Mouse (Mus musculus): Measurements from ENCODE around the gene Hes5. TPM values are rescaled to one million over a fixed set of nuclear protein-coding genes. Genes with fewer than 3 reads are reported as not detected.

Gene Hes5
- polyA plus RNA-seq, 1 experiment from 2014 or later: 690 TPM

GRCm38 (mm10) chr4:154944121-154944590 lies 16.6 kb upstream of the Hes5 start:
- H3K36me3 ChIP-seq: no peaks in the 10 kb centered on the region
- peaks cover 6% of the 10 kb centered on the region; the same call in 1 of the 2 replicates for H3K27me3 ChIP-seq (ENCODE audit: low read depth, poor library complexity, severe bottlenecking)
- peaks cover 50% of the 10 kb centered on the region for H3K4me1 ChIP-seq
- DNase-seq (ENCODE audit: low spot score): peak; percentile 78
- H3K4me3 ChIP-seq: peak overlapping the region; percentile 28; the same call in 1 of the 2 replicates
- WGBS: 30% methylated on average over 2 of the region's 2 CpGs
- H3K9me3 ChIP-seq (replicated peaks): 0 out of 2 replicates have a peak, but pooled peaks cover 7% of the 10 kb centered on the region
- H3K27ac ChIP-seq (replicated peaks): peak overlapping the region; percentile 61

GRCm38 (mm10) chr4:154946319-154946718 lies 14.4 kb upstream of the Hes5 start:
- peak overlapping the region; percentile 51 for H3K4me3 ChIP-seq
- H3K27me3 ChIP-seq (ENCODE audit: low read depth, poor library complexity, severe bottlenecking): peaks cover 27% of the 10 kb centered on the region
- peak overlapping the region; percentile 84 for H3K27ac ChIP-seq (replicated peaks)
- peaks cover 72% of the 10 kb centered on the region for H3K4me1 ChIP-seq
- H3K36me3 ChIP-seq: no peaks in the 10 kb centered on the region
- peak; percentile 89 for DNase-seq (ENCODE audit: low spot score)
- 0 out of 2 replicates have a peak, but pooled peaks cover 7% of the 10 kb centered on the region for H3K9me3 ChIP-seq (replicated peaks)
- 3% methylated on average over 8 of the region's 8 CpGs for WGBS

- H3K27me3 ChIP-seq (ENCODE audit: low read depth, poor library complexity, severe bottlenecking): peaks cover 47% of the 10 kb centered on the region
- H3K9me3 ChIP-seq (replicated peaks): no peaks in the 10 kb centered on the region
- DNase-seq (ENCODE audit: low spot score): peak; percentile 81
- peak overlapping the region; percentile 92 for H3K27ac ChIP-seq (replicated peaks)
- H3K36me3 ChIP-seq: no peaks in the 10 kb centered on the region
- peak overlapping the region; percentile 39 for H3K4me3 ChIP-seq
- 42% methylated on average over 14 of the region's 14 CpGs for WGBS
- H3K4me1 ChIP-seq: peaks cover 92% of the 10 kb centered on the region
Measured at GRCm38 (mm10) chr4:154948066-154948939, 12.4 kb upstream of the Hes5 start.

GRCm38 (mm10) chr4:154948940-154949588 lies 11.7 kb upstream of the Hes5 start:
- no peak for DNase-seq (ENCODE audit: low spot score)
- no peaks in the 10 kb centered on the region for H3K9me3 ChIP-seq (replicated peaks)
- peaks cover 55% of the 10 kb centered on the region for H3K27me3 ChIP-seq (ENCODE audit: low read depth, poor library complexity, severe bottlenecking)
- H3K4me1 ChIP-seq: peaks cover 92% of the 10 kb centered on the region
- WGBS: 48% methylated on average over 6 of the region's 6 CpGs
- peak overlapping the region; percentile 39 for H3K4me3 ChIP-seq
- peak overlapping the region; percentile 92 for H3K27ac ChIP-seq (replicated peaks)
- no peaks in the 10 kb centered on the region for H3K36me3 ChIP-seq

- 7% methylated on average over 16 of the region's 16 CpGs for WGBS
- Histone ChIP-seq H3K27me3 (ENCODE audit: low read depth, poor library complexity, severe bottlenecking) (peaks cover 60% of the 10 kb centered on the region), H3K36me3 (no peaks in the 10 kb centered on the region), H3K4me3 (peak overlapping the region; percentile 39), H3K27ac (replicated peaks) (peak overlapping the region; percentile 92), H3K4me1 (peaks cover 96% of the 10 kb centered on the region), H3K9me3 (replicated peaks) (no peaks in the 10 kb centered on the region)
- peak; percentile 86 for DNase-seq (ENCODE audit: low spot score)
Measured at GRCm38 (mm10) chr4:154949589-154949982, 11.1 kb upstream of the Hes5 start.

- Histone ChIP-seq H3K4me3 (peak overlapping the region; percentile 41), H3K27me3 (ENCODE audit: low read depth, poor library complexity, severe bottlenecking) (peaks cover 91% of the 10 kb centered on the region), H3K36me3 (no peaks in the 10 kb centered on the region), H3K9me3 (replicated peaks) (no peaks in the 10 kb centered on the region), H3K27ac (replicated peaks) (peak overlapping the region; percentile 92), H3K4me1 (peaks cover 98% of the 10 kb centered on the region)
- peak; percentile 93 for DNase-seq (ENCODE audit: low spot score)
- WGBS: under 1% methylated on average over 26 of the region's 26 CpGs
Measured at GRCm38 (mm10) chr4:154952461-154953241, 8.1 kb upstream of the Hes5 start.

- peaks cover 7% of the 10 kb centered on the region for H3K36me3 ChIP-seq
- no peak for DNase-seq (ENCODE audit: low spot score)
- peaks cover 100% of the 10 kb centered on the region for H3K4me1 ChIP-seq
- H3K27me3 ChIP-seq (ENCODE audit: low read depth, poor library complexity, severe bottlenecking): peaks cover 100% of the 10 kb centered on the region
- WGBS: 21% methylated on average over 9 of the region's 9 CpGs
- no peaks in the 10 kb centered on the region for H3K9me3 ChIP-seq (replicated peaks)
- peak overlapping the region; percentile 97 for H3K27ac ChIP-seq (replicated peaks)
- peak overlapping the region; percentile 87; the same call in 1 of the 2 replicates for H3K4me3 ChIP-seq
Measured at GRCm38 (mm10) chr4:154956604-154957003, 4.1 kb upstream of the Hes5 start.

- Histone ChIP-seq H3K27me3 (ENCODE audit: low read depth, poor library complexity, severe bottlenecking) (peaks cover 100% of the 10 kb centered on the region), H3K27ac (replicated peaks) (peak overlapping the region; percentile 97), H3K36me3 (peaks cover 15% of the 10 kb centered on the region), H3K9me3 (replicated peaks) (no peaks in the 10 kb centered on the region), H3K4me3 (peak overlapping the region; percentile 87), H3K4me1 (peaks cover 100% of the 10 kb centered on the region)
- WGBS: 38% methylated on average over 13 of the region's 13 CpGs
- DNase-seq (ENCODE audit: low spot score): no peak
Measured at GRCm38 (mm10) chr4:154957289-154957993, 3.3 kb upstream of the Hes5 start.

- no peaks in the 10 kb centered on the region for H3K9me3 ChIP-seq (replicated peaks)
- peaks cover 100% of the 10 kb centered on the region for H3K27me3 ChIP-seq (ENCODE audit: low read depth, poor library complexity, severe bottlenecking)
- H3K36me3 ChIP-seq: peaks cover 22% of the 10 kb centered on the region
- peaks cover 100% of the 10 kb centered on the region for H3K4me1 ChIP-seq
- peak; percentile 92 for DNase-seq (ENCODE audit: low spot score)
- peak overlapping the region; percentile 87 for H3K4me3 ChIP-seq
- WGBS: under 1% methylated on average over 15 of the region's 15 CpGs
- H3K27ac ChIP-seq (replicated peaks): peak overlapping the region; percentile 97
Measured at GRCm38 (mm10) chr4:154958171-154958570, 2.6 kb upstream of the Hes5 start.

- Histone ChIP-seq H3K9me3 (replicated peaks) (no peaks in the 10 kb centered on the region), H3K4me3 (peak overlapping the region; percentile 87), H3K36me3 (peaks cover 24% of the 10 kb centered on the region), H3K27ac (replicated peaks) (peak overlapping the region; percentile 97), H3K4me1 (peaks cover 100% of the 10 kb centered on the region), H3K27me3 (ENCODE audit: low read depth, poor library complexity, severe bottlenecking) (peaks cover 99% of the 10 kb centered on the region)
- WGBS: 3% methylated on average over 8 of the region's 8 CpGs
- no peak for DNase-seq (ENCODE audit: low spot score)
Measured at GRCm38 (mm10) chr4:154958621-154959020, 2.1 kb upstream of the Hes5 start.

GRCm38 (mm10) chr4:154960021-154960689 lies 568 bp upstream of the Hes5 start:
- Histone ChIP-seq H3K36me3 (peaks cover 24% of the 10 kb centered on the region), H3K27ac (replicated peaks) (peak overlapping the region; percentile 97), H3K27me3 (ENCODE audit: low read depth, poor library complexity, severe bottlenecking) (peaks cover 83% of the 10 kb centered on the region), H3K4me3 (peak overlapping the region; percentile 87), H3K9me3 (replicated peaks) (no peaks in the 10 kb centered on the region), H3K4me1 (peaks cover 94% of the 10 kb centered on the region)
- DNase-seq (ENCODE audit: low spot score): no peak
- 15% methylated on average over 20 of the region's 20 CpGs for WGBS
